Mouse (Mus musculus) right cerebral cortex, postnatal 25 days (tissue): ENCODE measurements around the gene Pcdh7.

Source experiments
- DNase-seq: peaks from one replicate; pipeline ENCODE4 v3.0.0; 2022

The Pcdh7 gene

DNA sequence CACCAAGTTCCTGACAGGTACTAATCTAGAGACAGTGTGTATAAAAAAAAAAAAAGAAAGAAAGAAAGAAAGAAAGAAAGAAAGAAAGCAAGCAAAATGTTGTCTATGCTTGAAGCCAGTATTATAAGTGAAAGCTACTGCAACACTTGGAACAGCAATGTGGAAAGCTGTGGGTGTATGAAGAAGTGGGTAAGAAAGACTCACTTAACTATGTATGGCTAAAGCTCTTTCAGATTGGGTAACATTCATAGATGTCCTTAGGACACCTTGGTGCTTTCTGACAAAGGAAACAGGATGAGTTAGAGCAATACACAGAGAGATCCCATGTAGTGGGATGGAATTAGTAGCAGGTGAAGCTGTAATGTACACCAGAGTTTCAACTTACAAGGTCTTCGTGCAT is 32.6 kb downstream of the Pcdh7 start:
- DNase-seq: no peak

DNA sequence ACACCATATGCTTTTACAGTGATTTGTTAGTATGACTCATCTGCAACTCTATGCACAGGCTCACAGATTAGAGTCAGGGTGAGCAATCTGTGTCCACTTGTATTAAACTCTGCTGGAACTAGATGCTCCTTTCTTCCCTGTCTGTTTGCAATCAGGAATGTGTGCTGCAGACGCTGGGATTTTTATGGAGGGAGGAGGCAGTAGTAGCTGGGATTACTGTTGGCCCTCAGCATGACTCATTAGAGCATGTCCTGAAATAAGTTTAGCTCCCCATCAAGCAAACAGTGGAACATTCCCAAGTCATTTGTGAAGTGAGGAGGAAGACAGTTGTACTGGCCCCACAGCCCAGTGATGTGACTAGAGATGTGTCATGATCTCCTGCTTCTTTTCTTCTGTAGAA is 38.0 kb downstream of the Pcdh7 start:
- no peak for DNase-seq

DNA sequence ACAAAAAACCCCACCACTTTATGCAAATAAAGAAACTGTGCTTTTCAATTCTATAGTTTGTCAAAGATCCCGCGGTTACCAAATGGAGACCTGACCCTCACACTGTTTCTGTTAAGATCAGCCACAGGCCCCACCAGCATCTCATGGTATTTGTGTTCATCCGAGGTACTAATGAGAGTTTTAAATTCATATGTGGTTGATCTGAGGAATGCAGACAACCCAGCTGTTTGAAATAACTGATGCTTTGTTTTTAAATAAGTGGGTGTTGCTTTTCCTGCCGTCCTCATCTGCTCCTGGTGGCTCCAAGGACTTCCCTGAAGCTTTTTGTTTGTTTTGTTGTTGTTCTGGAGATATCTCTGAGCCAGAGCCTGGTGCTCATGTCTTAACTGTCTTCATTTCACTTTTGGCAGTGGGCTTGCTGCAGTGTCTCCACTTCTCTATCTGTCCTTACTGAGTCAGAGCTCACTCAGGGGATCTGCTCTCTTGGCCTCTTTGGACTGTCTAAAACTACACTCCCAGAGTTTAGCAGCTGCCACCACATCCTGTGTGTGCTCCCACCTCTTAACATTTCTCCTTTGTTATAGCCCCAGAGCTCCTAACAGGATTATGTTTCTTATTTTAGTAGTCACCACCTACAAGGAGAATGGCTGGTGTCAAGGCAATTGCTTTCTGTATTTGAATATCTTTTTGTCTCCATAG is 39.1 kb downstream of the Pcdh7 start:
- no peak for DNase-seq

DNA sequence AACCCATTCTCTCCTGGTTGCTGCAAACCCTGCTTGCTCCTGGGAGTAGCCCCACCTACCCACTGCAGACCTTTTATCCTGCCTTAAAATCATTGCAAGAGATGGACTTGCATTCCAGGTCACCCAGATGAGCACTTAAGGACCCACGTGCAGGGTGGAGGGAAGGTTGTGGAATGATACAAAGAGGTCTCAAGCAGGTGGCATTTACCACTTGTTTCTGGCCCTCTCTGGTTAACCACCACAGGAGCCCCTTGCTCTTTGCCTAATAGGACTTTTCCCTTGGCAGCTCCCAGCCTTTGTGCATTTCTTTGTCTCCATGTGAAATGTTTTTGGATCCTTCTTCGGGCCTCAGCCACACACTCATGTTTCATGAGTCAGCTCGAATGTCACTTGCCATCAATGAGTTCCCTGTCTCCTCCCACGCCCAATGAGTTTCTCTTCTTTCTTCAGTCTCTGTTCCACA is 39.7 kb downstream of the Pcdh7 start:
- no peak for DNase-seq

DNA sequence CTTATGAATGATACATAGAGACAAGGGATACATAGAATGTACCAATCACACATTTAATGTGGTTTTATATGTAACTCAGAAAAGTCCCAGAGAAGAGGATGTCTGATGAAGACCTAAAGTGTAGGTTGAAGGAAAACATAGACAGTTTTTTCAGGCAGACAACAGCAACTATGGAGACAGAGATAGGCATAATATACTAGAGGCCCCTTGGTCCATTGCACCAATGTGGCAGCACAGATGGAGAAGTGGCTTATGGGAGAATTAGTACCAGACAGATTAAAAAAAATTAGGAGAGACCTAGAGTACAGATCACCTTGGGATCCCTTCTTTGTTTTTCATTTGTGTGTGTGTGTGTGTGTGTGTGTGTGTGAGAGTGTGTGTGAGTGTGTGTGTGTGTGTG is 41.2 kb downstream of the Pcdh7 start:
- no peak for DNase-seq

DNA sequence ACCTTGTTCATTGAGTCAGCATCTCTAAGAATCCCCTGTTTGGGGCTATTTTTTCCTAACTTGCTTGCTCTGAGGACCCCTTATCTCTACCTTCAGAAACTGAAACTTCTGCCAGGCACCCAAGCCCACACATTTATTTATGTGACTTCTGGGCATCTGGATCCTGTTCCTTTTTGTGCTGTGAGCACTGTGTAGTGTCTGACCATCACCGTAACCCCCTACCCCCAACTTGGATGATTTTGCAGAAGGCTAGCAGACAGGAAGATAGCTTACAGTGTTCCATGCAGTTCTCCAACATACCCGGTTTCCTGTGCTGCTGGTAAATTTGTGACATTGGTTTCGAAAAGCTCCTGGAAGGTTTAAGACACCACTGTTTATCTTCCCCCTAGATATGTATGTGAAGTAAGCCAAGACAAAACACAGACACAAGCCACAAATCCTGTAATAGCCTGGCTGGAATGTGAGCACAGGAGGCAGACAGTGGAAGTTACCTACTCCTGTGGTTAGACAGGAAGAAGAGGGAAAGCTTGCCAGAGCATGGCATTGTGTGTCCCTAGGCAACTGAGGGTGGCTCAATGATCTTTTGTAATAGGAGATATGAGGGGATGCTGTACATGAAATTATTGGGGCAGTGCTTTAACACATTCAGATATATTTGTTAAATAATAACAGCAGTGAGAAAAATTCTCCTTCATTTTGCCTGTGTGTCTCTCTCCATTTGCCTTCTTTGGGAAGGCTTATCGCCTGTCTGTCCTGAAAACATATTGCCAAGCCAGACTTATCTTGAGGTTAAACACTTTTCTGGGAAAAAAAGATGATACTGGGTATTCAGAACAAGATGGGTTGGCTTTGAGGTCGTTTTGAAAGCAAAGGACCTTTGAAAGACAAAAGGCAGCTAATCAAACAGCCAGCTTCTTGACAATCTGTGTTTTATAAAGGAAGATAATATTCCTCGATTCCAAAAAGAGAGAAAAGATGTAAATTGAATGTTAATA is 42.6 kb downstream of the Pcdh7 start:
- no peak for DNase-seq

DNA sequence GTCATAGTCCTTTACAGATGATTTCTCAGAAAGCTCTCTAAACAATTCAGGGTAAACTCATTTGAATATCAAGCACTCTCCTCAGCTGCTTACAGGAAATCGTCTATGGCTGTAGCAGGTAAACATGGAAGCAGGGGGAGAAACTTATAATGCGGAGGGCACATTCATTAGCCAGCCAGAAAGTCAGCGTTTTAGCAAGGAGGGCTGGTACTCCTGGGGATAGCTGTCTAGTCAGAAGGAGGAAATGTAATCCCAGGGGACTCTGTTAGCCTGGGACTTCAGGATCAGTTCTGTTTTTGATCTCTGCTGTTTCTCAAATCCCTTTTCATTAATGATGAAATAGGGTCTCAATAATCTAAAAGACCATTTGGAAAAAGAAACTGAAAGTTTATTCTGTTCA is 47.6 kb downstream of the Pcdh7 start:
- no peak for DNase-seq

DNA sequence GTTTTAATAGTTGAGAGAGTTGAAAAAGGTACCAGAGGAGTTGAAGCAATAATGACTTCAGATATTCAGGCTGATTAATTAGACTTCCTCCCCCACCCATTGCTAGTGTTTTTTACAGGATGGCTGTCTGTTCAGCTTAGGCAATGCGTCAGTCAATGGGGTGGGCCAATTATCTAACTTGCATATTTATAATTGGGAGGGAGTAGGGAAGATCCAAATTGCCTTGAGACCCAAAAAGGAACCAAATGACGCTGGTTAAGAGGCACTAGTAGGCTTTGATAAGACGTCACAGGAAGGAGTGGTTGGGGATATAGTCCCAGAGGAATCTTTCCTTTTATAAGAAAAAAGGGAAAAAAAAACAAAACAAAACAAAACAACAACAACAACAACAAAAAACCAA is 49.6 kb downstream of the Pcdh7 start:
- DNase-seq: no peak

DNA sequence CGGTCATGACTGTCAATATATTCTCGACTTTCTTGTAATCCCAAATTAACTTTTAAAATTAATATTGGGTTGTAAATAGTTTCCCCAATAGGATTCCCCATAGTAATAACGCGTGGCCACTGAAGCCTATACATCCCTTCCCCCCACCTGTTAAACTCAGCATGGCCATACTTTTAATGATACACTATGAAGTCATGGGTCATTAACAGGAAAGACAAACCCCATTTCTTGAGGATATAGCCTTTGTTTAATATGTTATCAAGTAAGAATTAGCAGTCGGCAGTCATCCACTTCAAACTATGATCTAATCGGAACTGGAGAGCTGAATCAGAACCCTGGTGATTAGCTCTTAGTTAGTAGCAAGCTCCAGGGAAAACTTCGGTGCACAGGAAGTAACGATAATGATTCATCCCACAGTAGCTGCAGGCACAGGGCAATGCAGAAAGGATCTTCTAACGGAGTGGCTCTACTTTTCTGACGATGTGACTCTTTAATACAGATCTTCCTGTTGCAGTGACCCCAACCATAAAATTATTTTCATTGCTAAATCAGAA is 50.8 kb downstream of the Pcdh7 start:
- DNase-seq: no peak

DNA sequence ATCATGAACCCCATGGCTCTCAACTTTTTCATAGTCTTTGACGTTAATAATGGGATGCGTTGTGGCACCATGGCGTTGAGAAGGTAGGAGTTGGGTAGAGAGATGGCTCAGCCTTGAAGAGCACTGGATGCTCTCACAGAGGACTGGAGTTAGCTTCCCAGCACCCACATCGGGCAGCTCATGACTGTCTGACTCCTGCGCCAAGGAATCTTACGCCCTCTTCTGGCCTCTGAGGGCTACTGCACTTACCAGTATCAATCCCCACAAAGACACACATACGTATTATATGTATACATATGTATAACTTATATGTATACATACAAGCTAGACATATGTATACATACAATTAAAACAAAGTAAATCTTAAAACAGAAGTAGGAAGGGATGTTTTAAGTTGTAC is 51.9 kb downstream of the Pcdh7 start:
- DNase-seq: no peak

DNA sequence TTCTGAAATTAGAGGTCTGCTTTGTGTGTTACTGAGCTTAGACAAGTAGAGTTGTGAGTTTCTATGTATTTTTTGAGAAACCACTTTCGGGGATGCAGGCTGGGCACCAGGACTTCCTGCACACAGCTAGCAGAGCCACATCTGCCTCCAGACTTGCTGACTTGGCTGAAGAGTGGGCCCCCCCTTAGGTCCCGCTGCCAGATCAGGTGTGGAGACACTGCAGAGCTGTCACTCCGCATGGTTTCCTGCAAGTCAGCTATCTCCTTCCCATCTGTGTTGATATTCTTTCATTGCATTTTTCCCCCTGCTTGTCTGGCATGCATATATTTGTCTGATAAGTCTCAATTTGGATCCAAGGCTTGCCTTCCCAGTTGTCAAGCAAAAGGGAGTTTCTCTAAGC is 52.6 kb downstream of the Pcdh7 start:
- no peak for DNase-seq

DNA sequence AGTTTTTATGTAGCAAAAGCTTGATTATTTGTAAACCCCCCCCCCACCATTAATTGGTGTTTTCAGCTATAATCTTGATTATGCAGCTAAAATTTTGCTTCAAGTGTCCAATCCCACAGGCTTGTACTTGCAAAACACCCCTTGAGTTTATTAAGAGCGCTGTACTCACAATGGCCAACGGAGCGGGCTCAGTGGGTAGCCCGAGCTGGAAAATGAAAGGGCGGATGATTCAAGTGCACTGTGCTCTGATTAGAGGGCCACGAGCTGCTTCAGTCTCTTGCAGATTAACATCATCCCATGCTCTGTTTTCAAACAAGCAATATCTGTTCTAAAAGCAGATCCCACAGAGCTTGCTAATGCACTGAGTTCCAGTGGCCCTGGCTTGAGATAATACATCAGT is 53.4 kb downstream of the Pcdh7 start:
- DNase-seq: no peak

DNA sequence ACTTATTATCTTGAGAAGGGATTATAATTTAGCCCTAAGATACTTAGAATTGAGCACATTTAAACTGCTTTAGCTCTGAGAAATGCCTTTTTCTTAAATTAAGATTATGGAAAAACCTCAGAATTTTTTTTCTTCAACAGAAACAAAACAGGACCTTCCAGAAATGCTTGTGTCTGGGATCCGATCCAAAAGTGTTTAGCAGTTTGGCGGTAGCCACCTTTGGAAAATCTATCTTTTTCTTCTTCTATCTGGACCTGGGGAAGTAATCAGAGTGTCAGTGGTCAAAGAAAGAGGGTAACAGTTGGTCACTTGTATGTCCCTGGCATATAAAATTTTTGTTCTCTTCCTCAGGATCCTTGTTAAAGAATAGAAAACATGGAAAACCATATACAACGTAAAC is 54.9 kb downstream of the Pcdh7 start:
- no peak for DNase-seq

DNA sequence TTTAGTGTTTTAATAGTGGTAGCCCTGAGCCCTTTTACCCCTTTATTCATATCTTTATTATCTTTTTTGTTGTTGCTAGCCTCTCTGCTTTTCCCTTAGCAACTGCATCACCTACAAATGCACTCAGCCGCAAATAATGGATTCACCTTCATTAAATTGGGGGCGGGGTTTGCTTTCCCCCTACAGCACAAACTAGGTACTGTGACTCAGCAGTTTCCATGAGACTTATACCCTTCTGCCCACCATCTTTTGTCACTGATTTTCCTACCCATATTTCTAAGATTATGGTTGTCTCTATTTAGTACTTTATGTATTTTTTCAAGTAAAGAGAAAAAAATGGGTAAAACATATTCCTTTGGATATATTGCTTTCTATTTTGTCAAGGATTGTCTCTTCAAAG is 56.7 kb downstream of the Pcdh7 start:
- DNase-seq: no peak

DNA sequence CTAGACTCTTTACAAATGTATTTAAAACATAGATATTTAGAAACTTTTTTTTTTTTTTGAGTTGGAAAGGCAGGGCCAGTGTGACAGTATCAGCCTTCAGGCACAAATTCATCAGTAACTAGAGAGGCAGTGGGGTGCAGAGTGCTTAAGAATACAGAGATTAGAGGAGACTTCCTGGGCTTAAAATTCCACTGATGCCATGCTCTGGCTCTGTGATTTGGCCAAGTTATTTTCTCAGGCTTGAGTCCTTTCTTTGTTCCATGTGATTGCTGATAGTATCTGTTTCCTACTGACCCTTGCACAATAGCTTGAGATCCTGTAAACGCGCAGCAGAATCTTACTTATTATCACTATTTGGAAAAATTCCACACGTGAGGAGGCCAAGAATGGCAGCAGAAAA is 60.3 kb downstream of the Pcdh7 start:
- no peak for DNase-seq

DNA sequence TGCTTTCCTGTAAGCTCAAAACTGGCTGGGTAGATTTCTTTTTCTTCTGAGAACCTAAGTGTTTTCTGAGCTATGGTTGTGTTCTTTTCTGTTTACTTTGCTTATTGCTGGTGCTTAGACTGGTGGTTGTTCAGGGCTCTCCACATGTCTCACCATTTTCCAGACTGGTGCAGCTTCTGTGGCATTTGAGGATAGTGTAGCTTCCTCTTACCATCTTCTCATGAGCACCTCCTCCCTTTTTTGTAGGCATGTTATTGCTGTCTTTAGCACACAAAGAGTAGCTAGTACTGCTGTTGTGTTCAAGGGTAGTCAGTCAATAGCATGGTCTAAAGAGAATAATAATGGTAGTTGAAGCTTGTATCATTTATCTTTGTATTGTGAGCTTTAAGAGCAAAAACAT is 62.2 kb downstream of the Pcdh7 start:
- no peak for DNase-seq

DNA sequence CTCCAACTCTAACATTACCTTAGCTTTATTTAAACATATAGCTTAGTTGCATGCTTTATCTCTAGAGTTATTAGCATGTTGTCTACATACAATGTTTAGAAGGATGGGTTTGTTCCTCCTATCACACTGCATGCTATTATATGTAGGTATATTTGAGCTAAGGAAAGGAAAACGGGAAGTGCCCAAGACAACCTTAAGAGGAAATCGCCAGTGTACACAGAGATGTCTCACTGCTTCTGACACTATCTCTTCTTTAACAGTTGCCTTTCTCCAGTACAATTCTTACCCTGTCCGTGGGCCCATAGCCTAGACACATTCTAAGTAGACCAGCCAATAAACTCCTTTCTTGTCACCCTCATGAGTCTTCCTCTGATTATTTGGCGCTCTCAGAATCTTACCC is 62.8 kb downstream of the Pcdh7 start:
- no peak for DNase-seq

DNA sequence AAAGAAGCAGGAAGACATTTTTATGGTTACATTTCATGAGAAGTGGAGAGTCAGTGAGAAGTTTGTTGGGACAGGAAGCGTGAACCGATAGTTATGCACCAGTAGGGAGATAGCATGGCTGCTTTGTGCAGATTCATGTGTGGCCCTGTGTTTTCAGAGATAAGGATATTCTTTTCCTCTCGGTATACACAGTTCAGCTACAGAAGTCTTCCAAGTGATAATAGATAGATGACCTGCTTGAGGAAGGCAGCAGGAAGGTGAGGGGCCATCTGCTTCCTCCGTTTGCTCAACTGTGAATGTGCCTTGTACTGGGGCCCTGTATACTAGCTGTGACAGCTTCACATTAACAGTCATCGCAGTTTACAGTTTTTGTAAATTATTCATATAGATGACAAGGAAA is 64.2 kb downstream of the Pcdh7 start:
- DNase-seq: no peak

DNA sequence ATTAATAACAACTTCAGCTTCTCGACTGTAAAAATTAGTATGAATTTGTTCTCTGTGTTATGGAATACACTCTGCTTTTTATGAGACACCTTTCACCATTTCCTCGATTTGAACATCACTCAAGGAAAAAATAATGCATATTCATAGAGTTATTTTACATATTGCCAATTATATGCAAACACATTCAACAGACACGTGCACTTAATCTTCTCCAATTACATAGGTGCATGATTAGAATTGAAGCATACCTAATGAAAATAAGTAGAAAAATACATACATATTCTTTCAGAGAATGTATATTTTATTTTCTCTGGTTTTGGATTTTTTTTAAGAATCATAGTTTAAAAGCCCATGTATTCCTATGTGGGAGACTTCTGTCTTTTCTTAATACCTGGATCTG is 64.8 kb downstream of the Pcdh7 start:
- DNase-seq: no peak

DNA sequence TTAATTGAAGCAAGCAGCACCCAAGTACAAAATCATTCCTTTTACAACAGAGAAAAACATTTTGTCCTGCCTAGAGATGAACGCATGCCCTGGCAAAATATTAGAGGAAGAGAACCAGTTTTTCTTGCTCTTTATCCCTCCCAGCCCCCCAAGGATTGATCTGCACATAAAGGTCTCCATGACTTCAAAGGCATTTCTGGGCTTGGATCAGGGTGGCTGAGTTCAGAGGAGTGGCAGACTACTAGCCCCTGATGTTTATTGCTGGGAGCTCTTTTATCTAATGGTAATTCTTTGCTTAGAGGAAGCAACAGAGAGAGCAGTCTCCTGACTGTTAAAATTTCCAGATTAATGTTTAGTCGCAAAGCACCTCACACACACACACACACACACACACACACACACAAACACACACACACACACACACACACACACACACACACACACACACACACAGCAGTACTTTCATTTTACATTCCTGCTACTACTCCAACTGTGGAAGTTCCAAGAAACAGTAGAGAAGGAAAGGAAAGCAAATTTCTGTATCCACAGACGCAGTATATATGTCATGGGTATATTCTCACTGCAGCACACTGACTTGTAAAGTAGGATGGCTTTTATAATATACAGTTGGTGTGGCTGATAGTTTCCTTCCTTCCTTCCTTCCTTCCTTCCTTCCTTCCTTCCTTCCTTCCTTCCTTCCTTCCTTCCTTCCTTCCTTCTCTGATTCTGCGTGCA is 71.2 kb downstream of the Pcdh7 start:
- DNase-seq: no peak

DNA sequence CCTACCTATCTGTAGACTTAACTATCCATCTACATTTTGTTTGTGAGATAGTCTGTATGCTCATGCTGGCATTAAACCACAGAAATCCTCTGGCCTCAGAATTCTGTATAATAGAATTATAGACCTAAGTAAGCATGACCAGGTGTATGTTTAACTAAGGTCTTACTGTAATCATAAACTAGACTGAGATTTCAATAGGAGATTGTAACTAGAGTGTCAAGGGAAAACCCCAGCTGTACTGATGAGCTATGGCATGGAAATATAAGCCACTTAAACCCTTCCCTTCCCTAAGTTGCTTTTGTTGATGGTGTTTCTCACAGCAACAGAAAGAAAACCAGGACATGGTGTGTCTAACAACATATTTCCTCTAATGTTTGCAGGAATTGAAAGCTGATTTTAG is 78.6 kb downstream of the Pcdh7 start:
- DNase-seq: no peak

DNA sequence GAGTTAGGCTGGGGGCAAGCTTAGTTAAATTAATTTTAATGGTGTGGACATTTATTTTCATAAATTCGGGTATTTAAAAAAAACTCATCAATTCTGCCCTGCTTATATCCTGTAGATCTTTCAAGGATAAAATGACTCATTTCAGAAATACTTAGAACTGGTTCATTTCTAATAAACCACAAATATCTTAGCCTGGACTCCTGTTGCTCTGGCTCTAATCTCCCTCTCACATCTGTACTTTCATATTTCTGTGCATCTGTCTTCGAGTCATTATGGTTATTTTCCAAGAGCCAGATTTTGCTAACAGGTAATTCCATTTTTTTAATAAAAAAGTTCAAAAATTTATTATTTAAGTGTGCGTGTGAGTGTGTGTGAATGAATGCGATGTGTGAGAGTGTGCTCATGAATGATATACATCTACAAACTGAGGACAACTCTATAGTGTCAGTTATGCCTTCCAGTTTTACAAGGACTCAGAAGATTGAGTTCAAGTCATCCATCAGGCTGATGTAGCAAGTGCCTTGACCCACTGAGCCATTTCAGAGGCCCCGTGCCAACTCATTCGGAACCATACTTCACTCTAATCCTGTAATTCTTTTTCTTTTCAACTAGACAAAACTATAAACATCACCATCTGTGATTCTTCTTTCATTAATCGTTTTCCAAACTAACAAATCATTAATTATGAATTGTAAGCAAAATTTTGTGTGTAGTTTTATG is 80.3 kb downstream of the Pcdh7 start:
- DNase-seq: no peak

DNA sequence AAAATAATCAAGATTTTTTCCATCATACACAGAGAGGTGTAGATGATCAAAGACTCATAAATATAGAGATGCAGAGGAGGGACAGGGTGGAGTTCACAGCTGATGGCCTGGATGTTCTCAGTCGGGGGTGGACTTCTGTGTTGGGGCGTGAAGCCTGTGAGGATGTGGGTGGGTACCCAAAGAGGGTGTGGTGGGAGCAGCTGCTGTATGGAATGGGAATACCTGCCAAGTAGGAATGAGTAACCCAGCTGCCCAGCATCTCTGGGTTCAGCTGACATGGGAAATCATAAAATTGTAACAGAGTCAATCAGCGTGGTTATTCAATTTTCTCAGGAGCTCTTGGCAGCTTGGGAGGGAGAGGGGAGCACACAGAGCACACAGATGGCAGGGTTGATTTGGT is 85.3 kb downstream of the Pcdh7 start:
- DNase-seq: no peak
